Mouse (Mus musculus) CH12.LX (cell line): ENCODE results near the gene Rtbdn. TPM values are rescaled to one million over a fixed set of nuclear protein-coding genes. Genes with fewer than 3 reads are reported as not detected.

ENCODE experiments used
- DNase-seq: peaks from one replicate; pipeline ENCODE4 v3.0.0-alpha.2; 2013; ENCODE audit errors: extremely low read depth
- H3K27ac ChIP-seq: 2 replicates; pipeline ENCODE4 v1.5.1; 2012; ENCODE audit warnings: low read depth, mild to moderate bottlenecking, control low read depth, moderate library complexity; ENCODE audit not compliant: insufficient read depth
- H3K27me3 ChIP-seq: replicated peaks from 2 replicates; pipeline ENCODE3; 2012; ENCODE audit warnings: inconsistent platforms
- H3K36me3 ChIP-seq, 2 experiments: replicated peaks in 1 of 2; 2 replicates each; pipeline versions ENCODE3 to v1.6.1; 2012; ENCODE audit warnings: inconsistent platforms in 1 of 2, low read length in 1 of 2, mild to moderate bottlenecking in 1 of 2, mixed read lengths in 1 of 2, moderate library complexity in 1 of 2; ENCODE audit not compliant: control insufficient read depth in 1 of 2, insufficient read depth in 1 of 2
- H3K4me1 ChIP-seq, 2 experiments: 2 replicates each; pipeline ENCODE4 v1.6.1; 2012; ENCODE audit warnings: inconsistent platforms in 1 of 2, moderate library complexity in 1 of 2; ENCODE audit not compliant: insufficient read depth in 2 of 2, control insufficient read depth in 1 of 2
- H3K4me2 ChIP-seq: 2 replicates; pipeline ENCODE4 v1.6.1; 2012; ENCODE audit warnings: low read depth, mild to moderate bottlenecking, control low read depth; ENCODE audit not compliant: poor library complexity, insufficient read depth, severe bottlenecking
- H3K4me3 ChIP-seq, 3 experiments: fragments of 150-350 bp in 1 of 3; sonication (generic) in 1 of 3; replicated peaks in 1 of 3; 2 replicates each; pipeline versions ENCODE3 to v1.5.1; 2011 to 2012; ENCODE audit warnings: low read depth in 2 of 3, low read length in 2 of 3, mild to moderate bottlenecking in 2 of 3, moderate library complexity in 2 of 3, control low read depth in 1 of 3, improper control_type of control experiment in 1 of 3, inconsistent platforms in 1 of 3, mixed read lengths in 1 of 3; ENCODE audit not compliant: poor library complexity in 1 of 3
- H3K79me2 ChIP-seq: replicated peaks from 2 replicates; pipeline ENCODE4 v1.6.1; 2012; ENCODE audit warnings: mild to moderate bottlenecking, moderate library complexity; ENCODE audit not compliant: control insufficient read depth, poor library complexity, insufficient read depth, severe bottlenecking; ENCODE audit errors: extremely low read depth
- H3K9ac ChIP-seq: 2 replicates; pipeline ENCODE4 v1.6.1; 2012; ENCODE audit warnings: low read depth, mild to moderate bottlenecking, control low read depth, moderate library complexity; ENCODE audit not compliant: insufficient read depth
- H3K9me3 ChIP-seq: replicated peaks from 2 replicates; pipeline ENCODE3; 2012; ENCODE audit warnings: low read length, inconsistent platforms, mixed read lengths
- BHLHE40 ChIP-seq: IDR thresholded peaks from 2 replicates; pipeline ENCODE4 v1.6.1; 2011; ENCODE audit warnings: mild to moderate bottlenecking, low read depth, low read length, improper control_type of control experiment
- CHD1 ChIP-seq: IDR thresholded peaks from 2 replicates; pipeline ENCODE4 v1.6.1; 2012; ENCODE audit warnings: low read depth, low read length, improper control_type of control experiment, inconsistent platforms
- CHD2 ChIP-seq: IDR thresholded peaks from 2 replicates; pipeline ENCODE4 v1.6.1; 2011; ENCODE audit warnings: low read length, improper control_type of control experiment
- CTCF ChIP-seq, 2 experiments: IDR thresholded peaks in 1 of 2; conservative IDR thresholded peaks in 1 of 2; 2 replicates each; pipeline ENCODE4 v1.5.1; 2011 to 2012; ENCODE audit warnings: low read depth in 2 of 2, low read length in 2 of 2, improper control_type of control experiment in 1 of 2, inconsistent platforms in 1 of 2, mild to moderate bottlenecking in 1 of 2, moderate library complexity in 1 of 2
- E2F4 ChIP-seq: IDR thresholded peaks from 2 replicates; pipeline ENCODE4 v1.6.1; 2011; ENCODE audit warnings: low read depth, low read length, improper control_type of control experiment; ENCODE audit not compliant: insufficient replicate concordance
- ELF1 ChIP-seq: IDR thresholded peaks from 2 replicates; pipeline ENCODE4 v1.6.1; 2014; ENCODE audit warnings: low read depth, mild to moderate bottlenecking, inconsistent platforms, low read length, improper control_type of control experiment
- EP300 ChIP-seq: IDR thresholded peaks from 2 replicates; pipeline ENCODE4 v1.6.1; 2011; ENCODE audit warnings: low read length, improper control_type of control experiment
- IRF4 ChIP-seq: IDR thresholded peaks from 2 replicates; pipeline ENCODE4 v1.6.1; 2014; ENCODE audit warnings: low read depth, mild to moderate bottlenecking, inconsistent platforms, low read length, improper control_type of control experiment
- JUND ChIP-seq: conservative IDR thresholded peaks from 2 replicates; pipeline ENCODE4 v1.6.1; 2011; ENCODE audit warnings: low read depth, low read length, improper control_type of control experiment
- KAT2A ChIP-seq: IDR thresholded peaks from 2 replicates; pipeline ENCODE4 v1.6.1; 2012; ENCODE audit warnings: low read length, improper control_type of control experiment, inconsistent platforms; ENCODE audit not compliant: insufficient replicate concordance
- MAFK ChIP-seq: IDR thresholded peaks from 2 replicates; pipeline ENCODE4 v1.6.1; 2011; ENCODE audit warnings: low read length, improper control_type of control experiment; ENCODE audit not compliant: insufficient replicate concordance
- MAX ChIP-seq: IDR thresholded peaks from 2 replicates; pipeline ENCODE4 v1.6.1; 2011; ENCODE audit warnings: low read length, improper control_type of control experiment
- MAZ ChIP-seq: IDR thresholded peaks from 2 replicates; pipeline ENCODE4 v1.6.1; 2012; ENCODE audit warnings: low read depth, mild to moderate bottlenecking, inconsistent platforms, low read length, improper control_type of control experiment, moderate library complexity
- MEF2A ChIP-seq: IDR thresholded peaks from 2 replicates; pipeline ENCODE4 v1.6.1; 2014; ENCODE audit warnings: low read depth, mild to moderate bottlenecking, inconsistent platforms, low read length, improper control_type of control experiment, borderline replicate concordance
- MYC ChIP-seq: IDR thresholded peaks from 2 replicates; pipeline ENCODE4 v1.6.1; 2011; ENCODE audit warnings: low read depth, mild to moderate bottlenecking, improper control_type of control experiment, low read length
- NELFE ChIP-seq: IDR thresholded peaks from 2 replicates; pipeline ENCODE4 v1.6.1; 2011; ENCODE audit warnings: low read depth, low read length, improper control_type of control experiment
- NRF1 ChIP-seq: IDR thresholded peaks from 2 replicates; pipeline ENCODE4 v1.6.1; 2014; ENCODE audit warnings: low read depth, mild to moderate bottlenecking, inconsistent platforms, low read length, improper control_type of control experiment, moderate library complexity
- PAX5 ChIP-seq: IDR thresholded peaks from 2 replicates; pipeline ENCODE4 v1.6.1; 2012; ENCODE audit warnings: low read length, inconsistent platforms, mixed read lengths
- POLR2A ChIP-seq: IDR thresholded peaks from 2 replicates; pipeline ENCODE4 v1.6.1; 2011; ENCODE audit warnings: low read depth, mild to moderate bottlenecking, improper control_type of control experiment, low read length
- POLR2AphosphoS2 ChIP-seq: IDR thresholded peaks from 2 replicates; pipeline ENCODE4 v1.6.1; 2011; ENCODE audit warnings: low read depth, low read length, improper control_type of control experiment
- RAD21 ChIP-seq: IDR thresholded peaks from 2 replicates; pipeline ENCODE4 v1.6.1; 2011; ENCODE audit warnings: low read depth, mild to moderate bottlenecking, low read length, improper control_type of control experiment, moderate library complexity
- SIN3A ChIP-seq: IDR thresholded peaks from 2 replicates; pipeline ENCODE4 v1.6.1; 2012; ENCODE audit warnings: low read length, improper control_type of control experiment, inconsistent platforms
- SMC3 ChIP-seq: IDR thresholded peaks from 2 replicates; pipeline ENCODE4 v1.6.1; 2011; ENCODE audit warnings: low read depth, low read length, improper control_type of control experiment
- TBP ChIP-seq: conservative IDR thresholded peaks from 2 replicates; pipeline ENCODE4 v1.6.1; 2011; ENCODE audit warnings: low read depth, low read length, improper control_type of control experiment
- TCF12 ChIP-seq: IDR thresholded peaks from 2 replicates; pipeline ENCODE4 v1.6.1; 2014; ENCODE audit warnings: low read depth, mild to moderate bottlenecking, inconsistent platforms, low read length, improper control_type of control experiment
- USF1 ChIP-seq: IDR thresholded peaks from 2 replicates; pipeline ENCODE4 v1.6.1; 2014; ENCODE audit warnings: low read depth, mild to moderate bottlenecking, inconsistent platforms, low read length, improper control_type of control experiment
- USF2 ChIP-seq: conservative IDR thresholded peaks from 2 replicates; pipeline ENCODE4 v1.6.1; 2011; ENCODE audit warnings: low read depth, low read length, improper control_type of control experiment
- ZC3H11A ChIP-seq: IDR thresholded peaks from 2 replicates; pipeline ENCODE4 v1.6.1; 2012; ENCODE audit warnings: low read depth, mild to moderate bottlenecking, inconsistent platforms, low read length, improper control_type of control experiment
- ZKSCAN1 ChIP-seq: IDR thresholded peaks from 2 replicates; pipeline ENCODE4 v1.6.1; 2012; ENCODE audit warnings: low read depth, inconsistent platforms, low read length, improper control_type of control experiment, borderline replicate concordance
- ZNF384 ChIP-seq: IDR thresholded peaks from 2 replicates; pipeline ENCODE4 v1.6.1; 2012; ENCODE audit warnings: low read depth, low read length, improper control_type of control experiment, inconsistent platforms
- dilution Hi-C: fragments of 300-500 bp; cut with MboI; formaldehyde crosslinking; loops from 2 replicates; pipeline ENCODE4 v1.14.3; 2020; ENCODE audit warnings: low sequenced_read_pairs; ENCODE audit not compliant: extremely low pct_unique_long_range_greater_than_20kb, extremely low pct_ligation_motif_present
- in situ Hi-C: fragments of 300-500 bp; cut with MboI; formaldehyde crosslinking; loops from 3 replicates; pipeline ENCODE4 v1.14.3; 2019; ENCODE audit warnings: low sequenced_read_pairs, low pct_ligation_motif_present, low pct_unique_long_range_greater_than_20kb, mixed read lengths
- polyA plus RNA-seq: library from polyadenylated mRNA; unstranded; fragments of >175 nt; gene quantifications from 2 replicates; pipeline ENCODE4 v1.2.1, GENCODE M21; 2012; ENCODE audit warnings: low read depth; ENCODE audit not compliant: insufficient read length
- total RNA-seq, 2 experiments: library from RNA; depleted of rRNA; stranded (reverse); fragments of 300-350 nt in 1 of 2; fragments of >200 nt in 1 of 2; gene quantifications; 2 replicates each; pipeline ENCODE4 v1.2.3; 2012 to 2014

The Rtbdn gene
- total and polyA plus RNA-seq, 3 experiments: 0.21 to 1.8 TPM; not detected in 1

DNA sequence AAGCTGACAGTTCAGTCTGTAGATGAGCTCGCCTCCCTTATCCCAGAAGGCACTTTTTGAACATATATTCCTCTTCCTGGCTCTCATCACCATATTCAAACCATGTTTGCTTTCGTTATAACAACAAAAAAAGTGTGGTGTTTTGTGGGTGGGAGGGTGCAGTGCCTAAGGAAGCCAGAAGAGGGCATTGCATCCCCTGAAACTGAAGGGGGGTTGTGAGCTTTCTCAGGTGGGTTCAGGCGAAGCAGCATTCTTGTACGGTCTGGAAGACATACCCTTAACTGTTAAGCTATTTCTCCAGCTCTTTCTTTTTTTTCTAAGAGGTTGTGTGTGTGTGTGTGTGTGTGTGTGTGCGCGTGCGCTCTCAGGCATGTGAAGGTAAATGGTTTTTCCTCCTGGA lies 28.6 kb downstream of the Rtbdn start:
- in situ Hi-C loops (no loop called here), dilution Hi-C loops (no loop called here)
- H3K27me3 ChIP-seq: no peaks in the 10 kb centered on the region
- peak overlapping the region; percentile 98 for H3K4me2 ChIP-seq
- TF ChIP-seq ELF1: peak; percentile 48; the same call in 1 of the 2 replicates
- peak; percentile 97 for TF ChIP-seq SMC3
- peak; percentile 17; the same call in 1 of the 2 replicates for TF ChIP-seq POLR2A
- TF ChIP-seq CTCF (conservative IDR thresholded peaks at IDR 0.05 in 1 of 2, IDR thresholded peaks at IDR 0.05 in 1 of 2; ENCODE audit: low read depth in 2 of 2, low read length in 2 of 2): peak; percentile 91 to 96
- TF ChIP-seq MEF2A: peak; percentile 20; the same call in 1 of the 2 replicates
- 0 out of 2 replicates have a peak, but pooled peaks have one; percentile 17 for TF ChIP-seq JUND
- TF ChIP-seq IRF4: peak; percentile 74
- TF ChIP-seq MYC: peak; percentile 29; the same call in 1 of the 2 replicates
- TF ChIP-seq MAFK: no peak
- peak; percentile 73; the same call in 1 of the 2 replicates for TF ChIP-seq MAZ
- TF ChIP-seq NRF1: peak; percentile 53; the same call in 1 of the 2 replicates
- TF ChIP-seq USF2: no peak
- TF ChIP-seq ZC3H11A: peak; percentile 94
- peak; percentile 82 for TF ChIP-seq ZNF384
- peak; percentile 91 for TF ChIP-seq RAD21
- TF ChIP-seq SIN3A: peak; percentile 88
- no peak for TF ChIP-seq PAX5
- peak; percentile 22; the same call in 1 of the 2 replicates for TF ChIP-seq BHLHE40
- TF ChIP-seq TCF12: peak; percentile 70
- TF ChIP-seq USF1: no peak
- TF ChIP-seq, all 38 proteins: peak for 16
- Histone ChIP-seq H3K79me2 (peaks cover 24% of the 10 kb centered on the region), H3K9me3 (no peaks in the 10 kb centered on the region), H3K9ac (peak overlapping the region; percentile 88), H3K27ac (peak overlapping the region; percentile 92), H3K4me1 (peaks cover 4 to 22% of the 10 kb centered on the region in 2 experiments; a peak in 3 of 4 replicates), H3K4me3 (peak overlapping the region; percentile 82 to 94 (median 92)), H3K36me3 (peaks cover 25 to 37% of the 10 kb centered on the region in 2 experiments)
- peak; percentile 83 for DNase-seq

DNA sequence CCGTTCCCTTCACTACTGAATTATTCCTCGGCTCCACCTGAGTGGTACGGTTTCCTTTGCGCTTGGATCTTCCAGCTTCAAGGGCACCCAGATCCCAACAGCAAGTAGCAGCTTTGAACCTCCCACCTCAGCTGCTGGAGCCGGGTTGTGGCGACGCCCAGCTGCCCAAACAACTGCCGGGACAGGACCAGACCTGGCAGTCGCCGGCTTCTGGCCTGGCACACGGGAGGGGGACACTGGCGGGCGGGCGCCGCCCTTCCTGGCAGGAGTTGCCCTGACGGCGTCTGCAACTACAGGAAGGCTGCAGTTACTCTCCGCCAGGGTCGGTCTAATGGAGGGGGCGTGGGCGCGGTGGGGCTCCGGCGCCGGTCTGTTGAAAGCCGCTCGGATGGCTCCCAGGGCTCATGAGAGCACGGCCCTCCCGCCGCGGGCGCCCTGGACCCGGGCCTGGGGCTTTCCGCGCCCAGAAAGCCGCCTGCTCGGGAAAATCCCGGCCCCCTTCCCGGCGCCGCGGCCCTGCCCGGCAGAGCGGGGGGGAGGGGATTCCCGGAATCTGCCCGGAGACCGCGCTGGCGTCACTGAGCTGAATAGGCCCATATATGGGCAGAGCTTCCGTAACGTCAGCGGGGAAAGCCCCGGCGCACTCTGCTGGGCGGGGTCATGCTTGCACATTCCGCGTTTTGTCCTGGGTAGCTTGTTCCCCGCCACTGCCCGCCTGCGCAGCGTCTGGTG lies 29.4 kb downstream of the Rtbdn start:
- in situ Hi-C loops: no loop called here
- Histone ChIP-seq H3K36me3 (peaks cover 20 to 31% of the 10 kb centered on the region in 2 experiments), H3K4me3 (peak overlapping the region; percentile 82 to 94 (median 92)), H3K79me2 (peaks cover 20% of the 10 kb centered on the region), H3K9ac (peak overlapping the region; percentile 81), H3K27me3 (no peaks in the 10 kb centered on the region), H3K9me3 (no peaks in the 10 kb centered on the region), H3K4me2 (peak overlapping the region; percentile 98), H3K4me1 (peaks cover 0 to 22% of the 10 kb centered on the region in 2 experiments; a peak in 2 of 4 replicates), H3K27ac (peak overlapping the region; percentile 93)
- dilution Hi-C loops: no loop called here
- DNase-seq: peak; percentile 91
- TF ChIP-seq POLR2AphosphoS2 (no peak; the same call in 1 of the 2 replicates), MEF2A (peak; percentile 93), MAX (peak; percentile 48), MAZ (peak; percentile 98), CHD2 (peak; percentile 96), IRF4 (peak; percentile 84), KAT2A (peak; percentile 86), CTCF (conservative IDR thresholded peaks at IDR 0.05 in 1 of 2, IDR thresholded peaks at IDR 0.05 in 1 of 2; ENCODE audit: low read depth in 2 of 2, low read length in 2 of 2) (0 out of 4 replicates have a peak, but pooled peaks of 1 of the 2 experiments have one; percentile 1), EP300 (no peak), BHLHE40 (peak; percentile 81), CHD1 (no peak; the same call in 1 of the 2 replicates), ZKSCAN1 (peak; percentile 17; the same call in 1 of the 2 replicates), JUND (no peak), TCF12 (peak; percentile 94), NELFE (peak; percentile 49; the same call in 1 of the 2 replicates), TBP (0 out of 2 replicates have a peak, but pooled peaks have one; percentile 56), ZNF384 (0 out of 2 replicates have a peak, but pooled peaks have one; percentile 33), E2F4 (no peak)
